Mouse (Mus musculus) stomach, embryonic 15.5 days (tissue): Measurements from ENCODE around the gene Il9. TPM values are rescaled to one million over a fixed set of nuclear protein-coding genes. Genes with fewer than 3 reads are reported as not detected.

Experiments used
- ATAC-seq: fragments of 200-750 bp; cut with Nextera tagmentation; 2 replicates; pipeline ENCODE4 v1.8.0; 2017; ENCODE audit warnings: low read depth, moderate number of reproducible peaks, moderate TSS enrichment; ENCODE audit not compliant: insufficient read depth, low FRiP score
- H3K27ac ChIP-seq: fragments of 300-500 bp; sonication (generic); 2 replicates; pipeline ENCODE4 v1.5.1; 2015; ENCODE audit warnings: mild to moderate bottlenecking, inconsistent platforms
- H3K27me3 ChIP-seq: fragments of 300-500 bp; sonication (generic); replicated peaks from 2 replicates; pipeline ENCODE4 v1.6.1; 2015; ENCODE audit warnings: inconsistent platforms
- H3K36me3 ChIP-seq: fragments of 300-500 bp; sonication (generic); 2 replicates; pipeline ENCODE4 v1.6.1; 2015; ENCODE audit warnings: inconsistent platforms
- H3K4me1 ChIP-seq: fragments of 300-500 bp; sonication (generic); 2 replicates; pipeline ENCODE4 v1.6.1; 2015; ENCODE audit warnings: inconsistent platforms
- H3K4me2 ChIP-seq: fragments of 300-500 bp; sonication (generic); 2 replicates; pipeline ENCODE4 v1.6.1; 2015; ENCODE audit warnings: mild to moderate bottlenecking, inconsistent platforms
- H3K4me3 ChIP-seq: fragments of 300-500 bp; sonication (generic); replicated peaks from 2 replicates; pipeline ENCODE4 v1.5.1; 2015; ENCODE audit warnings: inconsistent platforms
- H3K9ac ChIP-seq: fragments of 300-500 bp; sonication (generic); 2 replicates; pipeline ENCODE4 v1.6.1; 2015; ENCODE audit warnings: inconsistent platforms
- H3K9me3 ChIP-seq: fragments of 300-500 bp; sonication (generic); 2 replicates; pipeline ENCODE4 v1.6.1; 2016; ENCODE audit warnings: inconsistent platforms
- WGBS: fragments of 180-500 bp; shearing (Covaris S2); methylation state at CpG from one replicate; pipeline ENCODE4 v1.1.7; 2015; 5-methylcytosine and 5-hydroxymethylcytosine counted together
- polyA plus RNA-seq: library from polyadenylated mRNA; unstranded; fragments of >200 nt; fragmentation: Nextera tagmentation; extraction: Ambion mirVana; gene quantifications from 2 replicates; pipeline ENCODE4 v1.2.1, GENCODE M21; 2015

Il9 gene
- polyA plus RNA-seq, 1 experiment from 2014 or later: not detected

DNA sequence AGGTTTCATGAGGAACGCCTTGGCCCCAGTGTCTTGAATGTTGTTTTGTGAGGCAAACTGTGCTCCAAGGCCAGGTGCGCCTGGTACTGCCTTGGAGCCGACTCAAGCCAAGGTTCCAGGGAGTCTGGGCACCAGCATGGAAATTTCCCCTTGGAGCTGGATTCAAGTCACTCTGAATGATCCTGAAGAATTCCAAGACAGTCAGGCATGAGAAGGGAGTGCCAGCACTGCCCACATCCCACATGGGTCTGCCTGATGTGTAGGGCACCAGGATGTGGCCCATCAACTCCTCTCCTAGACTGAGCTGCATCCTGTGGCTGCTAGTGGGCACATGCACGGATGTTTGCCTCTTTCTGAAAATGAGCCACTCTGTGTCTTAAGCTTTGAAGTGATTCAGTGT, 13.5 kb downstream of the Il9 start:
- Histone ChIP-seq H3K27ac (no peak overlapping the region), H3K36me3 (no peaks in the 10 kb centered on the region), H3K9me3 (no peaks in the 10 kb centered on the region), H3K4me3 (no peak overlapping the region), H3K9ac (no peak overlapping the region), H3K4me2 (no peak overlapping the region), H3K4me1 (no peaks in the 10 kb centered on the region), H3K27me3 (no peaks in the 10 kb centered on the region)
- 88% methylated on average over 4 of the region's 4 CpGs for WGBS
- ATAC-seq: no peak

DNA sequence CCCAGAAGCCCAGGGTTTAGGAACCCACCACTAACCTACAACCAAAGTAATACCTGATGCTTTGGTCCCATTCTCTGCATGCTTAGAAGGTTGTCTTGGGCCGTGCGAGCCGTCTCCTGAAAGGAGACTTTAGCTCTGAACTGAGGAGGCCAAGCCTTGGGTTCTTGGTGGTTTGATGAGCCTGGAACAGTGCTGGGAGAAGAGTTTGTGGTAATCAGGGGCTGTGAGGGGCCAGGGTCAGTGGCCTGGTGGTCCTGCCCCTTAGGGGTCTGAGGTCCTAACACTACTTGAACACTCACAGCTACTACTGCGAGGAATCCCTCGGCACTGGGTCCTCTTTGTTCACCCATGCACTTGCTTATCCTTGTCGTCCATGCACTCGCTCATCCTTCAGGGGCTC, 14.3 kb downstream of the Il9 start:
- ATAC-seq: no peak
- 93% methylated on average over 7 of the region's 7 CpGs for WGBS
- H3K4me3 ChIP-seq: no peak overlapping the region

DNA sequence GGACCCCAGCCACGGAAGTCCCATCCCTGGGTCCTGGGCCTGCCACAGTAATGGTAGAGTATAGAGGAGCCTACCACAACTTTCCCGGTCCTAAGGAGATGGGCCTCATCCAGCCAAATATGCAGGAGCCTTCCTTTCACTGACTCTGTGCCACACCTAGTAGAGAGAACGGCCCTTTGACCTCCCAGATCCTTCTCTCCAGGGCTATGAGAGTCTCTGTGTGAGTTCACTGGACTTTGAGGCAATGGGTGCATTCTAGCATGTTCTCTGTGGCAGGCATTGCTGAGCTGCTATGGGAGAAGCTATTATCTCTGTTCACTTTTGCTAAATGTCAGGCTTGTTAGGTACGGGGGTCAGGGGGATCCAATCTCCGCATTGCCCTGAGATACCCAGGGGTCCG, 18.3 kb downstream of the Il9 start:
- Histone ChIP-seq H3K27me3 (no peaks in the 10 kb centered on the region), H3K9me3 (no peaks in the 10 kb centered on the region), H3K4me3 (no peak overlapping the region), H3K36me3 (no peaks in the 10 kb centered on the region), H3K4me2 (no peak overlapping the region), H3K4me1 (no peaks in the 10 kb centered on the region), H3K27ac (no peak overlapping the region), H3K9ac (no peak overlapping the region)
- WGBS: 72% methylated on average over 6 of the region's 6 CpGs
- no peak for ATAC-seq

More for the DNA sequence above, 14.3 kb downstream of the Il9 start:
- Histone ChIP-seq H3K27ac (no peak overlapping the region), H3K4me1 (no peaks in the 10 kb centered on the region), H3K27me3 (no peaks in the 10 kb centered on the region), H3K9ac (no peak overlapping the region), H3K9me3 (no peaks in the 10 kb centered on the region), H3K4me2 (no peak overlapping the region), H3K36me3 (no peaks in the 10 kb centered on the region)

DNA sequence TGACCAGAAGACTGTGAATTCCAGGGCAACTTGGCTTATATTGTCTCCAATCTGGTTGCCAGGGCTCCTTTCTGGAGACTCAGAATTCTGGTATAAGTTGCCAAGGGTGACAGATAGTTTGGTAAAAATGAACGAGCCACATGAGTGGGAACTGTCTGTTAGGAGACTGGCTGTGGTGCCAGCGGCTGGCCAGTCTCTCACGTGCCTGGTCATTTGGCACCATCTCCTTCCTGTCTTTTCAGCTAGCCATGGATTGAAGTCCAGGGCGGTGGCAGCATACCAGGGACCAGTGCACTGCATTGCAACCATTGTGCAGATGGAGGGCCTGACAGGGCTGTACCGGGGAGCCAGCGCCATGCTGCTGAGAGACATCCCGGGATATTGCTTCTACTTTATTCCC, 18.8 kb downstream of the Il9 start:
- no peak overlapping the region for H3K9ac ChIP-seq
- H3K9me3 ChIP-seq: no peaks in the 10 kb centered on the region
- H3K4me2 ChIP-seq: no peak overlapping the region
- H3K27ac ChIP-seq: no peak overlapping the region
- H3K4me1 ChIP-seq: no peaks in the 10 kb centered on the region
- no peaks in the 10 kb centered on the region for H3K27me3 ChIP-seq
- H3K36me3 ChIP-seq: no peaks in the 10 kb centered on the region
- no peak for ATAC-seq
- 88% methylated on average over 7 of the region's 7 CpGs for WGBS
- H3K4me3 ChIP-seq: no peak overlapping the region

DNA sequence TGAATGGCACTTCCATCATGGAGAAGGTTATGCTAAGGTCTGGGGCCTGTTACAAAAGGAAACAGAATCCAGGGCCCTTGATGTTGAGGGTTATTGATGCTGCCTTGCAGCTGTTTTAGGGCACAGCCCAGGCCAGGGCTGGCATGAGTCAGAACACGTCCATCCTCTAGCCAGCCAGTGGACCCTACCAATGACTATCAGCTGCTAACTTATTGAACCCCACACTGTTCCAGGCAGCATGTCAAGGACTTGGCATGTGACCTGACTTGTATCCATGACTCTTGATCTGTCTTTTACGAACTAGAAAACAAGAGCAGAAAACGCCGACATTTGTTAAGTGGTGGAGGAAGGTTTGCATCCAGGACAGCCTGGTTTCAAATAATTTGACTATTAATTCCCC, 19.3 kb downstream of the Il9 start:
- Histone ChIP-seq H3K36me3 (no peaks in the 10 kb centered on the region), H3K27me3 (no peaks in the 10 kb centered on the region), H3K27ac (no peak overlapping the region), H3K9me3 (no peaks in the 10 kb centered on the region), H3K4me1 (no peaks in the 10 kb centered on the region), H3K9ac (no peak overlapping the region), H3K4me2 (no peak overlapping the region), H3K4me3 (no peak overlapping the region)
- 90% methylated on average over 4 of the region's 4 CpGs for WGBS
- no peak for ATAC-seq

DNA sequence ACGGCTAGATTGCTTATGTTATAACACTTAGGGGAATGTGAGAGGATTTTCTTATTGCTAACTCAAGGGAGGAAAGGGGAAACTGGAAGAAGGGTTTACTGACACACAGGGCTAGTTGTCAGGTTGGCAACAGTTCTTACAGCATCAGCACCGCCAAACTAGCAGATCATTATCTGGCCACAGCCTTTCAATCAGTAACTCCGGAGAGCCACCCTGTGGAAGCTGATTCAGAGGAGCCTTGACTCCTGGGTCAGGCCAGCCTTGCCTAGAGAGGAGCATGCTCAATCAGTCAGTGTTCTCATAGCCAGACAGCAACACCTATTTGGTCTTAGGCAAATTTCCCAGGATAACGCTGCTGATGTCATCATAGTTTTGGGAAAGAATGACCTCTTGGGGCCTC, 20.6 kb downstream of the Il9 start:
- no peaks in the 10 kb centered on the region for H3K9me3 ChIP-seq
- H3K9ac ChIP-seq: no peak overlapping the region
- H3K36me3 ChIP-seq: no peaks in the 10 kb centered on the region
- WGBS: 72% methylated on average over 4 of the region's 4 CpGs
- H3K4me3 ChIP-seq: no peak overlapping the region
- H3K27me3 ChIP-seq: no peaks in the 10 kb centered on the region
- no peak for ATAC-seq
- no peaks in the 10 kb centered on the region for H3K4me1 ChIP-seq
- H3K4me2 ChIP-seq: no peak overlapping the region
- no peak overlapping the region for H3K27ac ChIP-seq

DNA sequence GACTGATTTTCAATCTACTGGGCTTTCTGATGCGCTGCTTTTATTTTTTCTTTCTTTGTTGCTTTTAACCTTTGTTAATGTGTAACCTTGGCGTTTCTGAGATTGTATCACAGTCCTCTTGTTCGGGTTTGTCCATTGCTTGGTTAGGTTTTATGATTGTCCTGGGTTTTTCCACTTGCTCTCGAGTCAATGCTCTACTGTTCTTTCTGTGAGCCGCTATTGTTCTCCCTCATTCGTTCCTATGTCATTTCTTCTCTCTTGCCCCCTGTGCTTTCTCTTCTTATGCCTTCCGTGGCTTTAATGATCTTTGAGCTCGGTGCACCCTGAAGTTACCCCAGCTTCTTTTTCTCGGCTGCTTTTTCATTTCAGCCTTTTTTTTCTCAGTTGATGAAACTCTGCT, 24.0 kb downstream of the Il9 start:
- ATAC-seq: no peak
- WGBS: 49% methylated on average over 9 of the region's 9 CpGs
- Histone ChIP-seq H3K27ac (no peak overlapping the region), H3K4me2 (no peak overlapping the region), H3K9me3 (no peaks in the 10 kb centered on the region), H3K9ac (no peak overlapping the region), H3K36me3 (no peaks in the 10 kb centered on the region), H3K4me1 (no peaks in the 10 kb centered on the region), H3K27me3 (no peaks in the 10 kb centered on the region), H3K4me3 (no peak overlapping the region)

DNA sequence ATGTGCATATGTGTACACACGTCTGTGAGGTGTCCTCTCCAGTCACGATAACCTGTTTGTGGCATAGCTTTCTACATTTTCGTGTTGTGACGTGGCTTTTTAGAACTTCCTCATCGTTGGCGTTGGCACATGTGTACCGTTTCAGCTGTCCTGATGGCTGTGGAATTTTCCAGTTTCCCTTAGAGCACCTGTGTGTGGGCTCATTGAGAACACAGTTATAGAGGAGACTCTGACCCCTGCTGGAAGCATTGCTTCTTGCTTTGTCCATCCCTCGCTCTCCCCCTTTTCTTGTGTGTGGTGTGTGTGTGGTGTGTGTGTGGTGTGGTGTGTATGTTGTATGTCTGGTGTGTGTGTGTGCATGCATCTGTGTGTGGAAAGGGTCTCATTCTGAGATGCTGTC, 32.0 kb downstream of the Il9 start:
- Histone ChIP-seq H3K4me3 (no peak overlapping the region), H3K9ac (no peak overlapping the region), H3K4me2 (no peak overlapping the region), H3K4me1 (no peaks in the 10 kb centered on the region), H3K27me3 (no peaks in the 10 kb centered on the region), H3K36me3 (no peaks in the 10 kb centered on the region), H3K9me3 (no peaks in the 10 kb centered on the region), H3K27ac (no peak overlapping the region)
- no peak for ATAC-seq
- WGBS: 83% methylated on average over 8 of the region's 8 CpGs

DNA sequence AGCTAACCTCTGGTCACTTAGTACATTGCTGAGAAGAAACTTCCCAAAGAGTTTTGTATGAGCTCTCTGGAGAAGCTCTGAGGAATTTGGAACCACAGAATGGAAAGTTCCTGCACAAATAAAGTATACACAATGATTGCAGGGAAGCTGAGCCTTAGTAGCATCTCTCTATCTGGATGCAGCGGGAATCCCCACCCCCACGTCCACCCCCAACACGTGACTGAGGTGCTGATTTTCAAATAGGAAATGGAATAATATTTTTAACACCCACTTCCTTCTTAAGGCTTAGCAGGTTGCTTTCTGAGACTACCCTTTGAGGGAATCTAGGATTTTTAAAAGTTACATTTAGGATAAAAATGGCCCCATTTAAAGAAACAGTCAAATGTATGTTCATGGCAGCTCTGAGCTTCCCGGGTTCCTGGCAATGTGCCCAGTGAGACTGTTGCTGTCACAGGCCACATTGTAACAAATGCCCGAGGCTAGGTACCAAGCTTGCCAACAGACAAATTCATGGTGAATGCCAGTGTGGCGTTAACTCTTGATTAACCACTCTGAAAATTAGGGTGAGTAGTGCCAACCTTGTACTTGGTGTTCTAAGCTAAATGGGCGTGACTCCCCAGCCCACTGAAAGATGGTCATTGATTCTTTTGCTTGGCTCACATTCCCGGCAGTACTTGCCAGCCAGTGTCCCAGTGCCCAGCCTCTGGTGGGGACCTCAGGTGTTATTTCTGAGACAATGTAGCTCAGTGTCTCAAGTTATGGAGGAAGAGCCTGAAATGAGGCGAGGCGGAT, 32.6 kb downstream of the Il9 start:
- 68% methylated on average over 10 of the region's 10 CpGs for WGBS

DNA sequence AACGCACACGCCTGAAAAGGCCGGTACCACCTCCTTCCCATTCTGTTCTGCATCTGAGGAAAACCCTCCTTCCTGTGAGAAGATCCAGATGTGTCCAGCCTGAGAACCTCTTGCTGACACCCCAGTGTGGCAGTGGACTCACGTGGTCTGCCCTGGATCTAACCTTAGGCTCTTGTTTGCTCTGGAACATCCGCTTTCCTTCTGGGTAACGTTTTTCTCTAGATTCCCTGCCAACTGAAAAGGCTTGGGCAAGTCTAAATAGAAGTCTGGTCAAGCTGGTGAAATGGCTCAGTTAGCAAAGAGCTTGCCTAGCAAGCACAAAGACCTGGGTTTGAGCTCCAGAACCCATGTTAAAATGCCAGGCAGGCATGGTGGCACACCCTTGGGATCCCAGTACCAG, 37.0 kb downstream of the Il9 start:
- no peak for ATAC-seq
- H3K4me3 ChIP-seq: no peak overlapping the region
- no peaks in the 10 kb centered on the region for H3K9me3 ChIP-seq
- no peaks in the 10 kb centered on the region for H3K4me1 ChIP-seq
- 72% methylated on average over 6 of the region's 6 CpGs for WGBS
- no peak overlapping the region for H3K9ac ChIP-seq
- no peak overlapping the region for H3K4me2 ChIP-seq
- H3K36me3 ChIP-seq: no peaks in the 10 kb centered on the region
- H3K27me3 ChIP-seq: peaks cover 2% of the 10 kb centered on the region
- no peak overlapping the region for H3K27ac ChIP-seq

More for the DNA sequence above, 32.6 kb downstream of the Il9 start:
- Histone ChIP-seq H3K9me3 (no peaks in the 10 kb centered on the region), H3K4me2 (no peak overlapping the region), H3K4me3 (no peak overlapping the region), H3K36me3 (no peaks in the 10 kb centered on the region), H3K27me3 (no peaks in the 10 kb centered on the region), H3K4me1 (no peaks in the 10 kb centered on the region), H3K27ac (no peak overlapping the region), H3K9ac (no peak overlapping the region)
- no peak for ATAC-seq

DNA sequence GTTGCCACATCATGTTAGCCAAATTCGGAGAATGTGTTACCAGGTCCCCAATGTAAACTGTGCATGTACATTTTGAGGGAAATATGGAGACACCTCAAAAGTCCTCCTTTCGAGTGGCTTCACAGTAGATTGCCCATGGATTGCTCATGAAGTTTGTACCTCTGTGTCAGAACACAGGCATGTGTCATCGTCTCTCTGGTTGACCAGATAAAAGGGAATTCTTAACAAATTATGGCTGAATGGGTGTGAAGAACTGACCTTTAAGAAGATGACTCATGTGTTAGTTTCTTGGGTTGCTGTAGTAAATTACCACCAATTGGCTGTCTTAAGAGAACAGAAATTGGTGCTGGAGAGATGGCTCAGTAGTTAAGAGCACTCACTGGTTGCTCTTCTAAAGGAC, 37.9 kb downstream of the Il9 start:
- H3K36me3 ChIP-seq: no peaks in the 10 kb centered on the region
- no peak for ATAC-seq
- no peak overlapping the region for H3K4me3 ChIP-seq
- no peak overlapping the region for H3K4me2 ChIP-seq
- peaks cover 11% of the 10 kb centered on the region for H3K27me3 ChIP-seq
- H3K9ac ChIP-seq: no peak overlapping the region
- H3K9me3 ChIP-seq: no peaks in the 10 kb centered on the region
- 88% methylated on average over 3 of the region's 3 CpGs for WGBS
- no peak overlapping the region for H3K27ac ChIP-seq
- 0 out of 2 replicates have a peak, but pooled peaks cover under 1% of the 10 kb centered on the region for H3K4me1 ChIP-seq

DNA sequence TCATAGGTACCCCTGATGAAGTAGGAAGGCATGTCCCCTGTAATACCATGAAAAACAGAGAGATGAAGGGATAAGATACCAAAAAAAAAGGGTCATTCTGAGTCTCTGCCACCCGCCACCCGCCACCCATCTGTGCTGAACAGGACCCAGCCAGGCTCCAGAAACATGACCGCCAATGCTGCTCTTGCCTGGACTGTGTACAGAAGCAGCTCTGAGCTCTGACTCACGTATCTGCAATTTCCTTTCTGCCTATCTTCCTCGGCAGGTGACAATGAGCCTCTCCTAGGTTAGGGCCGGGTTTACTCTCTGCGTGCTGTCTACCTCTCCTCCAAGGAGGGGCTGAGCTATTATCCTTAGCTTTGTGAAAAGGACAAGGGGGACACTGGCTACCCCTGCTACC, 38.6 kb downstream of the Il9 start:
- no peaks in the 10 kb centered on the region for H3K9me3 ChIP-seq
- H3K4me3 ChIP-seq: no peak overlapping the region
- no peak overlapping the region for H3K9ac ChIP-seq
- H3K27ac ChIP-seq: no peak overlapping the region
- no peak overlapping the region for H3K4me2 ChIP-seq
- H3K36me3 ChIP-seq: no peaks in the 10 kb centered on the region
- peaks cover 7% of the 10 kb centered on the region; the same call in 1 of the 2 replicates for H3K4me1 ChIP-seq
- 58% methylated on average over 7 of the region's 7 CpGs for WGBS
- peaks cover 18% of the 10 kb centered on the region for H3K27me3 ChIP-seq
- ATAC-seq: no peak
